Mouse (Mus musculus) brain, embryonic 18.5 days (tissue): ENCODE measurements at regions not wholly inside any gene's neighbourhood (a gene's known extent, or its start where the extent isn't known, plus 50 kb on each side); places are given as distances from the start of the nearest gene placed in this dataset.

Source experiments
- DNase-seq: peaks from one replicate; pipeline ENCODE4 v3.0.0-alpha.2; 2012; ENCODE audit warnings: low read depth, low spot score

GRCm38 (mm10) chr2:147927792-147928670 lies 118.7 kb downstream of the Foxa2 start:
- no peak for DNase-seq

DNA sequence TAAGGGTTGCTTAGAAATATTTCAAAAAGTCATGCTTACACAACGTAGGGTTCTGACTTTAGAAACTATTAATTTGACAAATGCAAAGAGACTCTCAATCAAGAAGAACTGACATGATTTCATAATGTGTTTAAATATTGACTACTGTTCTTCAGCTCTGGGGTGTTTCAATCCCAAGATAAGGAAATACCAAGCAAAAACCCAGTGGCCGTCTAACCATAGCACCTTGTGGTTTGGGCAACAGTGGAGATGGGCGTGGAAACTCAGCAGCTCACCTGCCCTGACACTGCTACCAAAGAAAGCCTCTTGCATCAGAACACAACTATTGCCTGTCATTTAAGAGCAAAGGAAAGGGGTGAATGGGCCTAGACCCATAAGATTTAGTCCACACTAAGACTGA lies 119.9 kb downstream of the Foxa2 start:
- DNase-seq: no peak

DNA sequence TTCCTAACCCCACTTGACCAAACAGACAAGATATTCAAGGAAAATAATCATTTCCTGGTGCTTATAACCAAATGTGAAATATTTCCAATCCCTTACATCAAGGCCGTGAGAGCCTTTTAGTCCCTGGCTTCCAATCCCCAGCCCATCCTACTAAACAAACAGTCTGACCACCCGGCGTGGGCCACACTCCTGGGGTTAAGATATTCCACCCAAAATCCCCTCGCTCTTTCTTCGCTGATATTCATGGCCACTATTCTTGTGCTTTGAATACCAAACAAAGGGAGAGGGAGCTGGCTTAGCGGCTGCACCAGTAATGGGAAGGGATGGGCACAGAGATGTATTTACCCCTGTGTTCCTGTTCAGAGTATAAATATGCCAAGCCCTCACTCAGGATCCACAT lies 139.4 kb downstream of the Foxa2 start:
- no peak for DNase-seq

GRCm38 (mm10) chr2:147905759-147906740 lies 140.7 kb downstream of the Foxa2 start:
- DNase-seq: no peak

GRCm38 (mm10) chr2:147905118-147905517 lies 141.7 kb downstream of the Foxa2 start:
- no peak for DNase-seq

DNA sequence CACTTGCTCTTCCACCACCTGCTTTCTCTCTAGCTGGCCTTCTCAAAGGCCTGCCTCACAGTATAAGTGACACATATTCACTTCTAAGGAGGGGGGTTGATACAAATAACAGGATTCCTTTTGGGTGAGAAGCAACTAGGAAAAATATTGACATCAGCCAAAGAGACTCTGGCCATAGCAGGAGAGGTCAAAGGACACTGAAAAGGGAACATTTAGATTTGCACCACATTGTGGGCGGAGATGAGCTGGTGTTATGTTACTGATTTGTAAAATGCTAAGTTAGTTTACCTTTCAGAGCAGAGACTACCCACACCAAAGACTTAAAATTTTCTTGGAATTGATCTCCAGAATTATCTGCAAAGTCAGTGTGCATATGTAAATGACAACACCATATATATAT lies 147.5 kb downstream of the Foxa2 start:
- DNase-seq: no peak

GRCm38 (mm10) chr2:147895691-147896090 lies 151.1 kb downstream of the Foxa2 start:
- DNase-seq: no peak

DNA sequence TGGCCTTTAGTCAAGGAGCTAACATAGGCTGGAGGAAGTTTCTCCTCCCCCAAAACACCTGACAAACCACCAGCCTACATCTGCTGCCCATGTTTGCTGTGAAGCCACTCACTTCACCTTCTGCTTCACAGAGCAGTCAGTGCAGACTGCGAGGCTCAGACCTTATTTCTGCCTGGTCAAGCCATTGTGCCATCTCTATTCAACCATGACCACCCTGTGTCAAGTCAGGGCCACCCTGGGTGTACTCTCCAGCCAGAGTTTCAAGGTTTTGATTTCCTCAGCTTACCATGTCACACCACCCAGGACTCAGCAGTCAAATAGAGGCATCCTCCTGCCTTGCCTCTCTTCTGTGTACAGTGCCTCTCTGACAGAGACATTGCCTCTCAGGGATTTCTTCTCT lies 152.6 kb downstream of the Foxa2 start:
- no peak for DNase-seq

DNA sequence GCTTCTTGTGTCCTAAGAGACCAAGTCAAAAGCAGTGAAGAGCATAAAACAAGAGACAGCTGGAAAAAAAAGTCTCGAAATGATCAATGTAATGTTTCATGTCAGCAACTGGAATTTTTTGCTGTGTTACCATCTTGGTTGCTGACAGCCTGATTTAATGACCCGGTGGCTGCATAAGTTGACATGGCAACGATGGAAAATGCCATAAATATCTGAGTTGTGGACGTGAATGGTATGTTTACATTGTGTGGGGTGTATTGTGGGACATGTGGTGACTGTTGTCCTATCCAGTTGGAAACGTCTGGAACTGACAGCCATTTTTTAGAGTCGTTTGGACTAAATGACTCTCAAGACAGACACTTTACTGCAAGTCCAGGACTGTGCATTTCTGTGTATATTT lies 160.6 kb downstream of the Foxa2 start:
- no peak for DNase-seq

GRCm38 (mm10) chr2:147877907-147878306 lies 168.9 kb downstream of the Foxa2 start:
- DNase-seq: no peak

- no peak for DNase-seq
Observed at GRCm38 (mm10) chr2:147877543-147877904, 169.2 kb downstream of the Foxa2 start.

DNA sequence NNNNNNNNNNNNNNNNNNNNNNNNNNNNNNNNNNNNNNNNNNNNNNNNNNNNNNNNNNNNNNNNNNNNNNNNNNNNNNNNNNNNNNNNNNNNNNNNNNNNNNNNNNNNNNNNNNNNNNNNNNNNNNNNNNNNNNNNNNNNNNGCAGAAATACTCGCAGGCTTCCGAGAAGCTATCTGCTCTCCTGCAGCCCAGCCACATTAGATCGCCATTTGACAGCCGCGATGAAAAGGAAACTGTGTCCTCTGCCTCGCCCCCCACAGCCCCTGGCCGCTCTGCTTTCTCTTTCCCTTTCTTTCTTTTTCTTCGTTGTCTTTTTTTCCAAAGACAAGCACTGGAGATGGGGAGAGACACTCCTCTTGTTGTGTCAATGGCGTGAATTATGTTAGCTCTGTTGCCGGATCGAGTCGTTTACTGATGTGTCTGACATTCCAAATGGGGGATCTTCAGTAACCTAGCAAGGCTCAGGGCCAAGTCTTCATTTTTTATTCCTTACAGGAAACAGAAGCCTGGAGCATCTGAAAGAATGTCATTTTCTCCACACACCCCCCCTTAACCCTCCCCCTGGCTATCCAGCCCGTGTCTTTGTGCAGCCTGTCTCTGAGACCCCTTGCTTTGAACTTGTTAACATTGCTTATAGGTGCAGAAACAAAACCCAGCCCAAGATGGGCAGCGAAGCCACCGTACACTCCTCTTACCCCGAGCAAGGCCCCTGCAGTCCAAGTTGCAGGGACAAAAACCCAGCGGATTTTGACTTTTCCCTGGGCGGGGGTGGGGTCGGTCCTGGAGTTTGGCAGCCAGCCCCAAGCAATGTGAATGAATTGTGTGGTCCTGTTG lies 169.8 kb downstream of the Foxa2 start:
- no peak for DNase-seq

DNA sequence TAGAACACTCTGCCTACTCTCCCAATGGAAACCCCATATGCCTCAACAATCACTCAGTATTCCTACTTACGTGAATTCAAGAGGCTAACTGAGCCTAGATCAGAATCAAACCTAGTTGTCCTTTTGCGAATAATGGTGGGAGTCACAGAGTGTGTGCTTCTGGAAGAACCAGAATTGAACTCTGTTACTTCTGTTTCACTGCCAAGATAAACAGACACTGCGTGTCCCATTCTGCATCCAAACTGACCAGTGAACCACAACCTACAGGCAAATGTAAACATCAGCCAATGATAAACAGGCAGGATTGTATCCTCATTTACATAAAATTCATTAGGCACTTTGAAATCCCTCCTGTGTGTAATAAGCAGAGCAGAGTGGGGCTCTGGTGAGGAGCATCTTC lies 173.8 kb downstream of the Foxa2 start:
- DNase-seq: no peak

GRCm38 (mm10) chr2:147851186-147851802 lies 195.5 kb downstream of the Foxa2 start:
- DNase-seq: no peak

GRCm38 (mm10) chr2:147846968-147847749 lies 199.6 kb downstream of the Foxa2 start:
- DNase-seq: no peak

DNA sequence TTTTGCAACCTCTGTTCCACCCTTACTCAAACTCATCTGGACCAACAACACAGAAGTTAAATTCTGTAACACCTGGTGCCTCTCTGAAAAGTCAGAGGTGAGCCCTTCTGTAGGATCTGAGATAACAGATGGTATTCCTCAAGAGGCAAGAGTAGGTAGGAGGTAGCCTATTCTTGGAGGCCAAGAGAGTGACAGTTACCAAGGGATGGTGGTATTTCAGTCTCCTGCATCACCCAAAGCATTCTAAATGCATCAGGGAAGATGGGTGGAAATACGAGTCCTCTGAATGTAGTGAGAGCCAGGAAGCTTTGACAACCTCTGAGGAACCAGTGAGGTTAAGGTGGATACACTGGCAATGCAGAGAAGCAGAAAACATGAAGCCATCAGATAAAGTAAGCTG lies 201.5 kb downstream of the Foxa2 start:
- no peak for DNase-seq

GRCm38 (mm10) chr2:147840936-147841335 lies 205.8 kb downstream of the Foxa2 start:
- DNase-seq: no peak

DNA sequence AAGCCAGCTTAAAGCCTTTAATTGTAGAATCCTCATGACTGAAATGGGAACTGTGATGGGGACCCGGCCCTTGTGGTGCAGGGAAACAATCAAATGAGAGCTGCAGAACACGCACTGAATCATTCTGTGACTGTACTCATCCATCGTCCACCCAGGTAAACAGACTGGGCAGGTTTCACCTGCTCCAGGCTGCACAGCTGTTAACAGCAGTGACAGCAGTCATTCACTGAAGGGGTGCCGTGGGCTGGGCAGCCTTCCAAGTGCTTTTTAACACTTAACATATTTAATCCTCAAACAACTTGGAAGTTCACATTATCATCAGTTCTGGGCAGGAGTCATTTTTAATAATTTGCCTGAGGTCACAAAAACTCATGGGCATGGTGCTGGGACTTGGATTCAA lies 208.2 kb downstream of the Foxa2 start:
- DNase-seq: no peak

GRCm38 (mm10) chr2:147830551-147830950 lies 216.2 kb downstream of the Foxa2 start:
- DNase-seq: no peak

GRCm38 (mm10) chr2:147816951-147817350 lies 229.8 kb downstream of the Foxa2 start:
- DNase-seq: no peak
